Mouse (Mus musculus): ENCODE results near the gene Jmy.

DNA sequence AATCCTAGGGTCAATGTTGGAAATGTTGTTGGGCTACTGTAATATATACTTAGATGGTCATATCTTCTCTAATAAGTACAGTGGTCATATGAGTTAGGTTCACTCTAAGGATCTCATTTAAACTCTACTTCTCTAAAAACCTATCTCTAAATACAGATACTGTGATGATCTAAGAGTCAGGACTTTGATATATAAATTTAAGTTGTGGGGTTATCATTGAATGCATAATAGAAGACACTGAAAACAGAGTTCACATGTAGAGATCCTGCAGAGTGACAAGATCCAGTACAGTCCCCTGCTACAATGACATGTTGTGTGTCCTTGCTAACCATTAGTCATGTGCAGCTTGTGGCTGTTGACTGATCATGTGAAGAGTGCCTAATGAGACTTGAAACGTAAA, 114.5 kb downstream of the Jmy start:
- TF ChIP-seq E2F4 (IDR thresholded peaks at IDR 0.05; ENCODE audit: insufficient read depth) (no peak), POLR2A (IDR thresholded peaks at IDR 0.05; ENCODE audit: insufficient read length, low read depth) (no peak), TCF12 (IDR thresholded peaks at IDR 0.05; ENCODE audit: insufficient read depth, poor library complexity, severe bottlenecking) (no peak), SRF (IDR thresholded peaks at IDR 0.05; ENCODE audit: control insufficient read depth, insufficient read length, low read depth) (no peak), REST (IDR thresholded peaks at IDR 0.05; ENCODE audit: insufficient read depth, insufficient read length) (no peak), MYOG (IDR thresholded peaks at IDR 0.05; ENCODE audit: control insufficient read depth in 1 of 3, insufficient read depth in 1 of 3, insufficient read length in 2 of 3, low read depth in 2 of 3) (no peak), MAX (IDR thresholded peaks at IDR 0.05; ENCODE audit: low read depth) (no peak), POLR2AphosphoS2 (IDR thresholded peaks at IDR 0.05; ENCODE audit: insufficient read length, low read depth) (no peak), CEBPB (IDR thresholded peaks at IDR 0.05; ENCODE audit: insufficient read depth, poor library complexity, severe bottlenecking) (no peak), MYOD1 (IDR thresholded peaks at IDR 0.05; ENCODE audit: control insufficient read depth in 1 of 3, insufficient read length in 2 of 3, low read depth in 2 of 3) (no peak), USF1 (IDR thresholded peaks at IDR 0.05; ENCODE audit: low read depth) (no peak), TCF3 (IDR thresholded peaks at IDR 0.05; ENCODE audit: insufficient read length, low read depth) (no peak)
